Mouse (Mus musculus) bone marrow, adult 2 months (tissue): Measurements from ENCODE around the gene Tpst2. TPM values are rescaled to one million over a fixed set of nuclear protein-coding genes. Genes with fewer than 3 reads are reported as not detected.

ENCODE experiments used
- H3K27ac ChIP-seq: fragments of 200-500 bp; 2 replicates; pipeline ENCODE4 v1.5.1; 2012; ENCODE audit warnings: low read depth, mild to moderate bottlenecking, control low read depth, inconsistent platforms, low read length; ENCODE audit not compliant: control insufficient read depth, poor library complexity, insufficient read depth
- H3K4me1 ChIP-seq: fragments of 200-500 bp; 2 replicates; pipeline ENCODE4 v1.6.1; 2011; ENCODE audit warnings: low read length; ENCODE audit not compliant: control insufficient read depth, insufficient read depth
- H3K4me3 ChIP-seq: fragments of 200-500 bp; replicated peaks from 2 replicates; pipeline ENCODE3; 2011; ENCODE audit warnings: mild to moderate bottlenecking, low read depth, low read length, control low read depth; ENCODE audit not compliant: control insufficient read depth
- CTCF ChIP-seq: fragments of 200-500 bp; IDR thresholded peaks from 2 replicates; pipeline ENCODE4 v1.5.1; 2011; ENCODE audit warnings: low read length, control low read depth; ENCODE audit not compliant: control insufficient read depth, insufficient read depth
- POLR2A ChIP-seq: fragments of 200-500 bp; IDR thresholded peaks from 2 replicates; pipeline ENCODE4 v1.6.1; 2011; ENCODE audit warnings: low read depth, mild to moderate bottlenecking, control low read depth, low read length, borderline replicate concordance; ENCODE audit not compliant: control insufficient read depth
- WGBS: fragments of 180-500 bp; shearing (Covaris S2); methylation state at CpG from one replicate; pipeline ENCODE4 v1.1.7; 2018; 5-methylcytosine and 5-hydroxymethylcytosine counted together
- polyA plus RNA-seq: library from polyadenylated mRNA; stranded (reverse); fragments of >200 nt; gene quantifications from 2 replicates; pipeline ENCODE4 v1.2.4, GENCODE M21; 2011; ENCODE audit warnings: low replicate concordance; ENCODE audit not compliant: missing spikeins, insufficient read depth, insufficient read length

The Tpst2 gene
- polyA plus RNA-seq, 1 experiment: 43.3 TPM

DNA sequence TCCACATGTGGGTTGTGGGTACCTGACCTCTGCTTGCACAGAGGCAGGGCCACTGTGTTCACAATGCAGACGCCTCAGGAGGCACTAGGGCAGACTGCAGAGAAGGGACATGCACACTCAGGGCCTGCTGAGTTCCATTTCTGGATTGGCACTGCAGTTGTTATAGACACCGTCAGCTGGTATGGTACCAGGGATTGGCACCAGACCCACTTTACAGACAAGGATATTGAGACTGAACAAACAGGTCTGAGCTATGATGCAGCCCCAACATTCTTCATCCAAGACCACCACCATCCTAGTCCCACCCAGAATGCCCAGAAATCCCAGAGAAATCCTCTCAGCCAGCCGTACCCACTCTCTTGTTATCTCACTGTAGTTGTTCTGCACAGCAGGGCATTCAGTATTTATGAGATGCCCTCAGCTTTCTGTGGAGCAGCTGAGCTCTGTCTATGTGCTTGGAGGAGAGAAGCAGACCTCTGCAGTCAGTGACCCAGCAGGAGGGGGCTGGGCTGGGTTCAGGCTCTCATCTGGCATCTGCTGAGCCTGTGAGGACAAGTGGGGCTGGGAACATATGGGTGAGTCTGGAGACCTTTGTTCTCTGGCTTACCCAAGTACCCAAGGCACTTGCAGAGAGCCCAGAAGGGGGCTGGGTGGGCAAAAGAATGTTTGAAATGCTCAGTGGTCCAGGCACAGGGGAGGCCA lies 37.6 kb upstream of the Tpst2 start:
- Histone ChIP-seq H3K4me1 (0 out of 2 replicates have a peak, but pooled peaks cover 1% of the 10 kb centered on the region), H3K27ac (no peak overlapping the region), H3K4me3 (no peak overlapping the region)
- no peak for TF ChIP-seq POLR2A
- no peak for TF ChIP-seq CTCF
- WGBS: 78% methylated on average over 3 of the region's 3 CpGs

DNA sequence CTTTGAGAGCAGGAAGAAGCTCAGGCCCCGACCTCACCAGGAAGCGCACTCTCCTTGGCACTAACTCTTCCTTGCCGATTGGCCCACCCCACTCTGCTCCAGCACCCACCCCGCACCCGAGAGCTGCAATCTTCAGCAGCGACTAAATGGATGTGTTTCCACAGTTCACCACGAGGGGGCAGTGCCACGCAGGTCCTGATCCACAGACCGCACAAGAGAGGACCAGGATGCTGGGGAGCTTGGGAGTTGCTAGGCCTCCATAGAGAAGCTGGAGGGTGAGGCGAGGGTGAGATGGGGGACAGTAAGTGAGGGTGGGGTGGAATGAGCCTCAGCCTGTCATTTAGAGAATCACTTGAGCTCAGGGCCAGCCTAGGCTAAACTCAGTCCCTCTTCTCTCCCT lies 35.7 kb upstream of the Tpst2 start:
- 2% methylated on average over 10 of the region's 10 CpGs for WGBS
- Histone ChIP-seq H3K4me1 (0 out of 2 replicates have a peak, but pooled peaks cover 3% of the 10 kb centered on the region), H3K27ac (no peak overlapping the region), H3K4me3 (no peak overlapping the region)
- peak; percentile 98 for TF ChIP-seq CTCF
- TF ChIP-seq POLR2A: no peak

DNA sequence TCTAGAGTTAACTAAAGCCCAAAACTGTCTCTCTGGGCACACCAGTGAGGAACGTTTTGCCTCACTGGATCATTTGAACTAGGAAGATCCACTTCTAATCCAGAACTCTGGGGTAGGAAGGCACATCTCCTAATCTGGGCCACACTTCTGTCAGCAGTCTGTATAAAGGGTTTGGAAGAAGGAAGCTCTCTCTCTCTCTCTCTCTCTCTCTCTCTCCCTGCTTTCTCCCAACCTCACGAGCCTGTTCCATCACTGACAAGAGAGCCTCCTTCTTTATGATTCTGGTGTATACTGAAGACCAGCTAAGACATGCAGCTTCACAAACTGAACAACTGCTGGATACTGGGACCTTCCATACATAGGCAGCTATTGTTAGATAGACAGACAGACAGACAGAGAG lies 34.6 kb upstream of the Tpst2 start:
- 0 out of 2 replicates have a peak, but pooled peaks cover 3% of the 10 kb centered on the region for H3K4me1 ChIP-seq
- no peak overlapping the region for H3K27ac ChIP-seq
- 19% methylated on average over 2 of the region's 2 CpGs for WGBS
- no peak for TF ChIP-seq CTCF
- no peak for TF ChIP-seq POLR2A
- H3K4me3 ChIP-seq: no peak overlapping the region

DNA sequence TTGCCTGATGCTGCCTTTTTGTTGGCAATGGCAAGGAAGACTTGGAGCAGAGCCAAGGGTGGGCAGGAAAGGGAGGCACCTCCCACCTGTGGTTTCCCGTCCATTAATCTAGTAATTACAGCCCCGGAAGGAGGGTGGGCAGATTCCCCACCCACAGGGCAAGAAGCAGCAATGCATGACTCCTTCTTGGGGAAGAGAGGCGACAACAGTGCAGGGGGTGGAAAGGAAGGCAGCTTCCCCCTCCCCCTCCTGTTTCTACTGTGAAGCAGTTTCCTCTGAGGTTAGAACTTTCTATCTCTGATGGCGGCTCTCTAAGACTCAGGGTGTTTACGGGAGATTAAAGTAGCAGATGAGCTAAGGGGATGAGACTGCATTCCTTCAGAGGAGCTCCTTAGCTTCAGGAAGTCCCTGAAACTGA lies 34.1 kb upstream of the Tpst2 start:
- 5% methylated on average over 5 of the region's 5 CpGs for whole genome bisulfite sequencing
- H3K27ac ChIP-seq: peak overlapping the region; percentile 31

GRCm38 (mm10) chr5:112243041-112243440 lies 33.5 kb upstream of the Tpst2 start:
- Histone ChIP-seq H3K4me1 (0 out of 2 replicates have a peak, but pooled peaks cover 3% of the 10 kb centered on the region), H3K27ac (peak overlapping the region; percentile 31), H3K4me3 (no peak overlapping the region)
- no peak for TF ChIP-seq CTCF
- WGBS: 70% methylated on average over 5 of the region's 5 CpGs

More for the DNA sequence above, 34.1 kb upstream of the Tpst2 start:
- H3K4me1 ChIP-seq: 0 out of 2 replicates have a peak, but pooled peaks cover 3% of the 10 kb centered on the region
- TF ChIP-seq POLR2A: no peak
- no peak for TF ChIP-seq CTCF
- H3K4me3 ChIP-seq: no peak overlapping the region

- H3K27ac ChIP-seq: no peak overlapping the region
- H3K4me1 ChIP-seq: 0 out of 2 replicates have a peak, but pooled peaks cover 3% of the 10 kb centered on the region
- no peak overlapping the region for H3K4me3 ChIP-seq
- TF ChIP-seq POLR2A (no peak), CTCF (no peak)
- WGBS: 63% methylated on average over 10 of the region's 10 CpGs
Measured at GRCm38 (mm10) chr5:112243539-112244274, 32.8 kb upstream of the Tpst2 start.

DNA sequence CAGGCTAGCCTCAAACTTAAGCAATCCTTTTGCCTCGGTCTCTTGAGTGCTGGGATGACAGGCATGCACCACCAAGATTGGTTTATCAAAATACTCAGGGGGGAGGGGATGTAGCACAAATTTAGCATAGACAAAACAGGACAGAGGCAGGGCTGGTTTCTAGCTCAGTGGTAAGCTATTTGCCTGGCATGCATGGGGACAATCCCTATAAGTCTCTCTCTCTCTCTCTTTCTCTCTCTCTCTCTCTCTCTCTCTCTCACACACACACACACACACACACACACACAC lies 32.3 kb upstream of the Tpst2 start:
- no peak for TF ChIP-seq POLR2A
- TF ChIP-seq CTCF: no peak
- Histone ChIP-seq H3K4me3 (no peak overlapping the region), H3K27ac (no peak overlapping the region), H3K4me1 (0 out of 2 replicates have a peak, but pooled peaks cover 3% of the 10 kb centered on the region)
- WGBS: 46% methylated on average over 1 of the region's 1 CpGs

DNA sequence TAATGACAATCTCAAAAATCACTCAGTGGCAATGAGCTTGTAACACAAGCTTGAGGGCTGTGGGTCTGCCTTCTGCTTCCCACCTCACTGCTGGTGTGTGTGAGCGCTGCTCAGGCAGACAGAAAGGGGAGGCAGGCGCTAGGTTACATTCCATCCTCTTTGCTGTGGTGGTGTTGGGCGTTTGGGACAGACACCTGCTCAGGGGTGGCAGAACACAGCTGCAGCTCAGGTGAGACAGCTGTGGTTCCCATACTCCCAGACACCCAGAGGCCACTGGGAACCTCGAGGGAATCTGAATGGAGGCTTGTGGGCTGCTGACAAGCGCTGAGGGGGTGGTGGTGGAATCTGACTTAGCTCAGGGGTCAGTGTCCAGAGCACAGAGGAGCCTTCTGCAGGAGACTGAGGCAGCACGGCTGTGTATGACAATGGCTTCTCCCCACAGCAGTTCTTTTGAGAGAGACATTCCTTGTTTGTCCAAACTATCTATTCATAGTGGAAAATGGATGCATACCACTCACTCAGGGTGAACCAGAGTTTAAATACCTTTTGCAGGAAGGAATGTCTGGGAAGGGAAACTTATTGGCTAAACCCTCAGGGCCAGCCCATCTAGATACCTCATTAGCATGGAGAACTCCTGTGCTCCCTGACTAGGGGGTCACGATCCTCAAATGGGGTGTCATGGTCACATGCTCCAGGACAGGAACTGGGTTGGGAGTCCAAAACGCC lies 31.4 kb upstream of the Tpst2 start:
- no peak overlapping the region for H3K27ac ChIP-seq
- H3K4me1 ChIP-seq: peaks cover 3% of the 10 kb centered on the region; the same call in 1 of the 2 replicates
- TF ChIP-seq CTCF (no peak), POLR2A (no peak)
- no peak overlapping the region for H3K4me3 ChIP-seq
- 75% methylated on average over 8 of the region's 8 CpGs for WGBS
